Mouse (Mus musculus): ENCODE measurements at regions not wholly inside any gene's neighbourhood (a gene's known extent, or its start where the extent isn't known, plus 50 kb on each side); places are given as distances from the start of the nearest gene placed in this dataset.
"Not testable (repeated sequence)": the region's sequence is repeated elsewhere in the genome, so short reads cannot be mapped to it uniquely, and the experiment has no call there.

GRCm38 (mm10) chr8:5523281-5523680 is 418.1 kb upstream of the Slc10a2 start:
- DNase-seq (ENCODE audit: low spot score in 2 of 2): no peak

- DNase-seq (ENCODE audit: low spot score in 2 of 2): no peak
Observed at GRCm38 (mm10) chr8:5495861-5496260, 390.7 kb upstream of the Slc10a2 start.

- DNase-seq (ENCODE audit: low spot score in 2 of 2): no peak
Observed at GRCm38 (mm10) chr8:5490491-5490890, 385.3 kb upstream of the Slc10a2 start.

- DNase-seq (ENCODE audit: low spot score in 2 of 2): no peak
Observed at GRCm38 (mm10) chr8:5482938-5483337, 377.8 kb upstream of the Slc10a2 start.

GRCm38 (mm10) chr8:5472999-5473398 is 367.8 kb upstream of the Slc10a2 start:
- DNase-seq (ENCODE audit: low spot score in 2 of 2): no peak

- no peak for DNase-seq (ENCODE audit: low spot score in 2 of 2)
Observed at GRCm38 (mm10) chr8:5472582-5472981, 367.4 kb upstream of the Slc10a2 start.

GRCm38 (mm10) chr8:5457619-5458018 is 352.5 kb upstream of the Slc10a2 start:
- DNase-seq (ENCODE audit: low spot score in 2 of 2): no peak

GRCm38 (mm10) chr8:5453469-5453868 is 348.3 kb upstream of the Slc10a2 start:
- DNase-seq (ENCODE audit: low spot score in 2 of 2): no peak

- DNase-seq (ENCODE audit: low spot score in 2 of 2): not testable (repeated sequence)
Observed at GRCm38 (mm10) chr8:5442243-5442642, 337.1 kb upstream of the Slc10a2 start.

- DNase-seq (ENCODE audit: low spot score in 2 of 2): not testable (repeated sequence)
Observed at GRCm38 (mm10) chr8:5440404-5440803, 335.3 kb upstream of the Slc10a2 start.

- no peak for DNase-seq (ENCODE audit: low spot score in 2 of 2)
Observed at GRCm38 (mm10) chr8:5439054-5439453, 333.9 kb upstream of the Slc10a2 start.

- no peak for DNase-seq (ENCODE audit: low spot score in 2 of 2)
Observed at GRCm38 (mm10) chr8:5428303-5428971, 323.3 kb upstream of the Slc10a2 start.

GRCm38 (mm10) chr8:5416841-5417240 is 311.7 kb upstream of the Slc10a2 start:
- not testable (repeated sequence) for DNase-seq (ENCODE audit: low spot score in 2 of 2)

GRCm38 (mm10) chr8:5384851-5385250 is 279.7 kb upstream of the Slc10a2 start:
- DNase-seq (ENCODE audit: low spot score in 2 of 2): no peak

- DNase-seq (ENCODE audit: low spot score in 2 of 2): no peak
Observed at GRCm38 (mm10) chr8:5378001-5378400, 272.9 kb upstream of the Slc10a2 start.

GRCm38 (mm10) chr8:5339953-5340352 is 234.8 kb upstream of the Slc10a2 start:
- no peak for DNase-seq (ENCODE audit: low spot score in 2 of 2)

GRCm38 (mm10) chr8:5314594-5314993 is 209.4 kb upstream of the Slc10a2 start:
- DNase-seq (ENCODE audit: low spot score in 2 of 2): no peak

- no peak for DNase-seq (ENCODE audit: low spot score in 2 of 2)
Observed at GRCm38 (mm10) chr8:5299982-5300381, 194.8 kb upstream of the Slc10a2 start.

- no peak for DNase-seq (ENCODE audit: low spot score in 2 of 2)
Observed at GRCm38 (mm10) chr8:5297190-5297589, 192.0 kb upstream of the Slc10a2 start.

- DNase-seq (ENCODE audit: low spot score in 2 of 2): no peak
Observed at GRCm38 (mm10) chr8:5285708-5286161, 180.6 kb upstream of the Slc10a2 start.

GRCm38 (mm10) chr8:5283799-5284198 is 178.6 kb upstream of the Slc10a2 start:
- no peak for DNase-seq (ENCODE audit: low spot score in 2 of 2)

- DNase-seq (ENCODE audit: low spot score in 2 of 2): no peak
Observed at GRCm38 (mm10) chr8:5262316-5262715, 157.2 kb upstream of the Slc10a2 start.

GRCm38 (mm10) chr8:5241871-5242270 is 136.7 kb upstream of the Slc10a2 start:
- DNase-seq (ENCODE audit: low spot score in 2 of 2): peak; percentile 50 to 82
